Mouse (Mus musculus) heart, embryonic 14.5 days (tissue): ENCODE measurements at regions not wholly inside any gene's neighbourhood (a gene's known extent, or its start where the extent isn't known, plus 50 kb on each side); places are given as distances from the start of the nearest gene placed in this dataset.
"Not testable (repeated sequence)": the region's sequence is repeated elsewhere in the genome, so short reads cannot be mapped to it uniquely, and the experiment has no call there.

Experiments
- ATAC-seq: fragments of 200-750 bp; cut with Nextera tagmentation; 2 replicates; pipeline ENCODE4 v1.8.0; 2017; ENCODE audit warnings: low read depth, moderate TSS enrichment; ENCODE audit not compliant: insufficient number of reproducible peaks, insufficient read depth, low FRiP score
- H3K27ac ChIP-seq, 2 experiments: fragments of 200-500 bp in 1 of 2; fragments of 300-500 bp in 1 of 2; sonication (generic) in 1 of 2; replicated peaks in 1 of 2; 2 replicates each; pipeline ENCODE4 v1.5.1; 2012 to 2014; ENCODE audit warnings: low read depth in 2 of 2, low read length in 2 of 2, control low read depth in 1 of 2, mild to moderate bottlenecking in 1 of 2, mixed read lengths in 1 of 2; ENCODE audit not compliant: control insufficient read depth in 1 of 2, insufficient read depth in 1 of 2
- H3K27me3 ChIP-seq: fragments of 300-500 bp; sonication (generic); 2 replicates; pipeline ENCODE4 v1.6.1; 2014; ENCODE audit warnings: mild to moderate bottlenecking, low read length, control low read depth; ENCODE audit not compliant: control insufficient read depth, insufficient read depth
- H3K36me3 ChIP-seq: fragments of 300-500 bp; sonication (generic); 2 replicates; pipeline ENCODE4 v1.6.1; 2014; ENCODE audit warnings: mild to moderate bottlenecking, control low read depth, low read length, mixed read lengths; ENCODE audit not compliant: control insufficient read depth, insufficient read depth
- H3K4me1 ChIP-seq, 2 experiments: fragments of 200-500 bp in 1 of 2; fragments of 300-500 bp in 1 of 2; sonication (generic) in 1 of 2; 2 replicates each; pipeline ENCODE4 v1.6.1; 2012 to 2014; ENCODE audit warnings: low read length in 2 of 2, control low read depth in 1 of 2, mixed read lengths in 1 of 2; ENCODE audit not compliant: control insufficient read depth in 2 of 2, insufficient read depth in 2 of 2
- H3K4me2 ChIP-seq: fragments of 300-500 bp; sonication (generic); 2 replicates; pipeline ENCODE4 v1.6.1; 2014; ENCODE audit warnings: mild to moderate bottlenecking, low read length
- H3K4me3 ChIP-seq, 2 experiments: fragments of 200-500 bp in 1 of 2; fragments of 300-500 bp in 1 of 2; sonication (generic) in 1 of 2; 2 replicates each; pipeline ENCODE4 v1.5.1; 2012 to 2014; ENCODE audit warnings: low read length in 2 of 2, mild to moderate bottlenecking in 2 of 2, control low read depth in 1 of 2, low read depth in 1 of 2, moderate library complexity in 1 of 2; ENCODE audit not compliant: control insufficient read depth in 1 of 2, insufficient read depth in 1 of 2
- H3K9ac ChIP-seq: fragments of 300-500 bp; sonication (generic); 2 replicates; pipeline ENCODE4 v1.6.1; 2014; ENCODE audit warnings: mild to moderate bottlenecking, low read length
- H3K9me3 ChIP-seq: fragments of 300-500 bp; sonication (generic); 2 replicates; pipeline ENCODE4 v1.6.1; 2016; ENCODE audit warnings: low read length, control low read depth; ENCODE audit not compliant: control insufficient read depth
- WGBS: fragments of 180-500 bp; shearing (Covaris S2); extraction: QIAGEN DNeasy Blood & Tissue Kit; methylation state at CpG from one replicate; pipeline ENCODE4 v1.1.7; 2014; 5-methylcytosine and 5-hydroxymethylcytosine counted together

DNA sequence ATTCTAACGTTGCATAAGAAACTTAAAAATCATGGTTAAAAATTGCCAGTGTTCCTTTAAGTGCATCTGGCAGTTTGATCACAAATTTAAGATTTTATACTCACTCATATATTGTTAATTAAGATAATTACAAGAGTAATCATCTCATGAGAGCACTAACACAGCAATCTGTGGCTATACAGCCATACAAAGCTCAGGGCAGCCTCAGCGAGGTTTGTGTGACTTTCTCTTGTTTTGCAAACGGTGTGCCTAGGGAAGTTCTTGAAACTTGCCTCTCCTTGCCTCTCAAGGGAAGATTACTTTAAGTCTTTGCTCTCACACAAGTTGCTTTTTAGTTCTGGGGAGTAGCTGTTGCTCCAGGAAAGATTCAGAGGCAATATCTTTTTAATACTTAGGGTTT lies 58.1 kb upstream of the Slc1a4 start:
- 69% methylated on average over 3 of the region's 3 CpGs for WGBS
- H3K27me3 ChIP-seq = no peaks in the 10 kb centered on the region
- no peaks in the 10 kb centered on the region for H3K4me1 ChIP-seq
- H3K9ac ChIP-seq = no peak overlapping the region
- H3K4me3 ChIP-seq = no peak overlapping the region
- peaks cover 5% of the 10 kb centered on the region for H3K9me3 ChIP-seq
- H3K36me3 ChIP-seq = no peaks in the 10 kb centered on the region
- no peak overlapping the region for H3K27ac ChIP-seq
- no peak overlapping the region for H3K4me2 ChIP-seq
- ATAC-seq = no peak

DNA sequence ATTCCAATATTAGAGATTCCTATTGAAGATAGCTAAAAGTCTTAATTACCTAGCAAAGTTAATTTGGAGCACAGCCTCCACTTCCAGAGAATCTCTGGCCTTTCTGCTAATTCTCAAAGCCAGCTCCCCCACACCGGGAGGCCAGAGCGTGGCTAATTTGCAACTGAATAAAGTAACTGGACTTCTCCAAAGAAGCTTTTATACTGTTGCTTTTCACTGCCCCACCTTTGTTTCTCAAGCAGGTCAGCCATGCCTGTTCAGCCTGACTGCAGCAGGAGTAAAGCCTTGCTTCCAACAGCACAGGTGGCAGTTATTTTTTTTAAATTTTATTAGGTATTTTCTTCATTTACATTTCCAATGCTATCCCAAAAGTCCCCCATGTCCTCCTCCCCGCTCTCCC lies 60.8 kb upstream of the Slc1a4 start:
- H3K9me3 ChIP-seq, H3K4me3 ChIP-seq, H3K27me3 ChIP-seq, H3K9ac ChIP-seq, H3K27ac ChIP-seq, H3K36me3 ChIP-seq, H3K4me2 ChIP-seq, ATAC-seq: not testable (repeated sequence)
- peaks cover 3 to 11% of the 10 kb centered on the region in 2 experiments; a peak in 3 of 4 replicates for H3K4me1 ChIP-seq
- 75% methylated on average over 3 of the region's 3 CpGs for WGBS

DNA sequence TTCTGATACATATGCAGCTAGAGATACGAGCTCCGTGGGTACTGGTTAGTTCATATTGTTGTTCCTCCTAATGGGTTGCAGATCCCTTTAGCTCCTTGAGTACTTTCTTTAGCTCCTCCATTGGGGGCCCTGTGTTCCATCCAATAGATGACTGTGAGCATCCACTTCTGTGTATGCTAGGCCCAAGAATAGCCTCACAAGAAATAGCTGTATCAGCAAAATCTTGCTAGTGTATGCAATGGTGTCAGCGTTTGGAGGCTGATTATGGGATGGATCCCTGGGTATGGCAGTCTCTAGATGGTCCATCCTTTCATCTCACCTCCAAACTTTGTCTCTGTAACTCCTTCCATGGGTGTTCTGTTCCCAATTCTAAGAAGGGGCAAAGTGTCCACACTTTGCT lies 61.3 kb upstream of the Slc1a4 start:
- not testable (repeated sequence) for H3K36me3 ChIP-seq, H3K9me3 ChIP-seq, H3K4me3 ChIP-seq, ATAC-seq, H3K9ac ChIP-seq, H3K27me3 ChIP-seq, H3K27ac ChIP-seq, H3K4me2 ChIP-seq
- WGBS = 90% methylated on average over 3 of the region's 3 CpGs
- H3K4me1 ChIP-seq = peaks cover 3 to 11% of the 10 kb centered on the region in 2 experiments; a peak in 3 of 4 replicates

DNA sequence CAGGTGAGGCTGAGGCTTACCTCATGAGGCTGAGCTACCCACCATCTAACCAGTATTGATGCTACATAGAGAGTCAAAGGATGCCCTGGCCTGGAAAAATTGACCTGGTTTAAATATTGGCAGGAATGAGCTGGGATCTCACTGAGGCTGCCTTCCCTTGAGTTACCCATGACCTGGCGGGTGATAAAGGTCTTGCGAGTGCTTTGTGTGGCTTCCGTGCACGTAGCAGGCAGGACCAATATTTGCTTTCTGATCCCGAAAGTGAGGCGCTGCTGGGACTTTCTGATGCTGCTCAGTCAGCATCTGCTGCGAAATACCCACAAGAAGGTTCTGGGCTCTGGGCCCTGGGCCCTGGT lies 63.3 kb upstream of the Slc1a4 start:
- no peaks in the 10 kb centered on the region for H3K36me3 ChIP-seq
- H3K9ac ChIP-seq = no peak overlapping the region
- peaks cover 5% of the 10 kb centered on the region for H3K9me3 ChIP-seq
- WGBS = 94% methylated on average over 7 of the region's 7 CpGs
- no peak overlapping the region for H3K27ac ChIP-seq
- peaks cover 5 to 14% of the 10 kb centered on the region in 2 experiments; a peak in 3 of 4 replicates for H3K4me1 ChIP-seq
- no peak overlapping the region for H3K4me2 ChIP-seq
- no peaks in the 10 kb centered on the region for H3K27me3 ChIP-seq
- no peak overlapping the region for H3K4me3 ChIP-seq
- ATAC-seq = no peak

DNA sequence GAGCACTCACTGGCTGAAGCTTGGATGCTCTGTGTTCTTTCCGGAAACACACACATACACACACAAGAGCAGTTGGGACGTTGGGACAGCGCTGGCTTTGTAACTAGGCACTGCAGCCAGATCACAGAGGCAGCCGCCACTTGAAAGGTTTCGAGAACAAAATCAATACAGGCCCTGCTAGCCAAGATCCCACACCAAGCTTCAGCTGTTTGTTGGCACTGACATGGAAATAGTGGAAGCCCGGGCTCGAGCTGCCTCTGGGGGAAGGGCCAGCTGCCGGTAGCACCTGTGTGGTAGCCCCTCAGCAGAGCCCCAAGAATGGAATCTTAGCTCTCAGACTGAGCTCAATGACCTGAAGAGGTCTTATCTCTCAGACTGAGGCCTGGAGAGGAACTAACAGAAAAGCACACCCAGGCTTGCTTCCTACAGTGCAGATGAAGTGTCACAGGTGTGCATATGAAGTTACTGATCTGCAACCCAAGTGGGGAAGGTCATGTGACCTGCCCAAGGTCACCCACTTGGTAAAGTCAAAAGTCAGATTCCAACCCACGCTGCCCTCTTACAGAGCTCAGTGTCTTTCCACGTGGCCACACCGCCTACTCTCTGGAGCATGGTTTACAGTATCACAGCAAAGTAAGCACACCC lies 63.8 kb upstream of the Slc1a4 start:
- Histone ChIP-seq H3K4me1 (peaks cover 5 to 14% of the 10 kb centered on the region in 2 experiments; a peak in 3 of 4 replicates), H3K4me2 (no peak overlapping the region), H3K4me3 (no peak overlapping the region), H3K36me3 (no peaks in the 10 kb centered on the region), H3K27ac (no peak overlapping the region), H3K9ac (no peak overlapping the region), H3K27me3 (no peaks in the 10 kb centered on the region), H3K9me3 (peaks cover 1% of the 10 kb centered on the region)
- WGBS = 50% methylated on average over 11 of the region's 11 CpGs
- ATAC-seq = no peak

DNA sequence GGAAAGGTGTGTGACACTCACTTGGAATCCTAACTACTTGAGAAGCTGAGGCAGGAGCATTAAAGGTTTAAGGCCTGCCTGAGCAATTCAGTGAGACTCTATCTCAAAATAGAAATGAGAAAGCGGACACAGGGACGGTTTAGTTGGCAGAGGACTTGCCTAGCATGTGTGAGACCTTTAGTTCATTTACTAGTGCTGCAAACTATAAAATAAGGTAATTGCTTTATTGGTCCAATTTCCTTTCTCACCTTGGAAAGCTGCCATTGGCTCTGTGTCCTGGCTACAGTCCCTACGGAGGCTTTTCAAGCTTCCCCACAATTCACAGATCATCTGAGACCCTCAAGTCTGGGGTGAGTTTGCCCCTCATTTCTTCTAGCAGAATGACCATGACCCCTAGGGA lies 64.4 kb upstream of the Slc1a4 start:
- Histone ChIP-seq H3K4me3 (no peak overlapping the region), H3K27ac (no peak overlapping the region), H3K36me3 (no peaks in the 10 kb centered on the region), H3K9ac (no peak overlapping the region), H3K4me1 (peaks cover 5 to 14% of the 10 kb centered on the region in 2 experiments; a peak in 3 of 4 replicates), H3K4me2 (no peak overlapping the region), H3K27me3 (no peaks in the 10 kb centered on the region), H3K9me3 (no peaks in the 10 kb centered on the region)
- whole genome bisulfite sequencing = 57% methylated on average over 3 of the region's 3 CpGs
- no peak for ATAC-seq

DNA sequence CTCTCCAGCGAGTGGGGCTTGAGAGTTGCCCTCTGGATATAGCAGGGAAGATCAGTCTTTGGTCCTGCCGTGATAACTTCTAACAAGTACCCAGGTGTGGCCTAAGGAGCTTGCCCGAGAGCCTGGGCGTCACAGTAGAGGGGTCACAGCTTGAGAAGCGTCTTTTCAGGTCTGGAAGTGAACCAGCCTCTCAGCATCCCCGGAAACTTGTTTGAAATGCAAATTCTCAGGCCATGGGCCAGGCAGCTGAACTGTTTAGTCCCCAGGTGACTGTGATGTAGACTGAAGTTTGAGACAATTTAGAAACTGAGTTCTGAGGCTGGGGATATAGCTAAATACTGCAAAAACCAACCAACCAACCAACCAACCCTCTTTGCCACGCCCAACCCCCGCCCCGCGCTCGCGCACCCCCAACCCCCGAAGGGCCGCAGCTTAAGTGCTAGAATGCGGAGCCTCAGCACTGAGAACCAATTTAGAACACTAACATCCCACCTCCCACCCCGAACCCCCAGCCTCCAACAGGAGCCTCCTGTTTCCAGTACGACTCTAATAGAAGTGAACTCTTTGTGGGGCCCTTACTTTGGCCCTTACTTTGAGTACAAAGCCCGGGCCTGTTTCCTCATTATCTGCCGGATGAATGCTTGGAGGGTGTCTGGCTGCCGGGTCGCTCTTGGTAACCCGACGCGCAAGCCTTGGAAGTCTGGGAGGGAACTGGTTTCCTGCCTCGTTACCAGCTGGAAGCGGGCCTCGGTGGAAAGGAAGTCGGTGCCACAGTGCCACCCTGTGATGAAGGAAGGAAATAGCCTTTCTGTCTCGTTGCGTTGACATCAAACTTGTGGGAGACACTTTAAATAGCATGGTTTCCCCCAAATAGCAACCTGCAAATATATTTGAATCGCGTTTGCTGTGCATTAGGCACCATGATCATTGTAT lies 68.1 kb upstream of the Slc1a4 start:
- H3K4me1 ChIP-seq = peaks cover 5 to 14% of the 10 kb centered on the region in 2 experiments; a peak in 3 of 4 replicates
- no peak overlapping the region for H3K27ac ChIP-seq
- no peaks in the 10 kb centered on the region for H3K36me3 ChIP-seq
- no peaks in the 10 kb centered on the region for H3K9me3 ChIP-seq
- H3K27me3 ChIP-seq = no peaks in the 10 kb centered on the region
- peak overlapping the region; percentile 36 to 39 for H3K4me3 ChIP-seq
- peak overlapping the region; percentile 64 for H3K9ac ChIP-seq
- peak overlapping the region; percentile 74 for H3K4me2 ChIP-seq
- 9% methylated on average over 32 of the region's 32 CpGs for WGBS
- ATAC-seq = no peak; the same call in 1 of the 2 replicates
